21 mouse cellular contexts compared by ENCODE assay signal in the genomic region with DNA sequence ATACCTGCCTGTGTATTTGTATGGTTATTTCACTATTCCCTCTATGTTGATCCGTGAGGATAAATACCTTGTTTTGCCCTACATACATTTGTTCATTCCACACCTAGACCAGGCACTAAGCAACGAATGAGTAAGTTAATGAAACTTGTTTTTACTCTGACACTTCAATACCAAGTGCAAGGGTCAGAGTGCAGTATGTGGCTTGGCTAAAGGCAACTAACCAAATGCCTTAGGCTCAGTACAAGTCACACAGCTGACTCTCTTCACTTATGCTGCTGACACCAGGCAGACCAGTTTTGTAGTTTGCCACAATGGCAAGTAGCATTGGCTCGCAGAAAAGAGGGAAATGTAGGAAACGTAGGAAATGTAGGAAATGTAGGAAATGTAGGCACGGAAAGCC.
"Had no signal": no experiment of that assay in that cellular context is flagged by ENCODE, and none has a peak within 500 bp of the region (broad histone marks: within the 10 kb centered on the region; RNA-seq: fewer than 3 reads in every experiment).

No protein-coding gene starts in this region.

- H3K36me3 ChIP-seq: heart, embryonic 13.5 days; heart, embryonic 15.5 days; hindbrain, embryonic 10.5 days; hindbrain, embryonic 12.5 days; intestine, embryonic 15.5 days; limb, embryonic 10.5 days; limb, embryonic 12.5 days; liver, embryonic 13.5 days; liver, embryonic 15.5 days had no signal

- H3K4me1 ChIP-seq: heart, embryonic 15.5 days; hindbrain, embryonic 10.5 days; hindbrain, embryonic 12.5 days; intestine, embryonic 15.5 days; limb, embryonic 10.5 days; limb, embryonic 12.5 days; liver, embryonic 13.5 days; liver, embryonic 15.5 days had no signal

- H3K27ac ChIP-seq: heart, adult 2 months; heart, embryonic 13.5 days; heart, embryonic 15.5 days; hindbrain, embryonic 10.5 days; hindbrain, embryonic 12.5 days; hindbrain, embryonic 14.5 days; intestine, embryonic 15.5 days; layer of hippocampus, adult 2 months; left cerebral cortex, adult 2 months; limb, embryonic 10.5 days; limb, embryonic 12.5 days; liver, embryonic 13.5 days; liver, embryonic 15.5 days had no signal

- H3K4me3 ChIP-seq: heart, adult 2 months; heart, embryonic 13.5 days; heart, embryonic 15.5 days; hindbrain, embryonic 10.5 days; hindbrain, embryonic 12.5 days; intestine, embryonic 15.5 days; layer of hippocampus, adult 2 months; left cerebral cortex, adult 2 months; limb, embryonic 10.5 days; limb, embryonic 12.5 days; liver, embryonic 13.5 days; liver, embryonic 15.5 days had no signal

- H3K27me3 ChIP-seq: heart, embryonic 13.5 days; heart, embryonic 15.5 days; hindbrain, embryonic 12.5 days; intestine, embryonic 15.5 days; limb, embryonic 12.5 days; liver, embryonic 13.5 days; liver, embryonic 15.5 days had no signal

- DNase-seq: forebrain, postnatal 0 days; gastrocnemius, postnatal 14 days; gastrocnemius, postnatal 36 days; heart, adult 11 months; heart, adult 2 months; heart, postnatal 14 days; heart, postnatal 4 days; liver; liver, embryonic 13.5 days; liver, postnatal 0 days had no signal
